Mouse (Mus musculus) telencephalon, adult 2 months (tissue): ENCODE measurements at regions not wholly inside any gene's neighbourhood (a gene's known extent, or its start where the extent isn't known, plus 50 kb on each side); places are given as distances from the start of the nearest gene placed in this dataset.

Source experiments
- DNase-seq: peaks from one replicate; pipeline ENCODE4 v3.0.0-alpha.2; 2011; ENCODE audit warnings: low read depth, low spot score

DNA sequence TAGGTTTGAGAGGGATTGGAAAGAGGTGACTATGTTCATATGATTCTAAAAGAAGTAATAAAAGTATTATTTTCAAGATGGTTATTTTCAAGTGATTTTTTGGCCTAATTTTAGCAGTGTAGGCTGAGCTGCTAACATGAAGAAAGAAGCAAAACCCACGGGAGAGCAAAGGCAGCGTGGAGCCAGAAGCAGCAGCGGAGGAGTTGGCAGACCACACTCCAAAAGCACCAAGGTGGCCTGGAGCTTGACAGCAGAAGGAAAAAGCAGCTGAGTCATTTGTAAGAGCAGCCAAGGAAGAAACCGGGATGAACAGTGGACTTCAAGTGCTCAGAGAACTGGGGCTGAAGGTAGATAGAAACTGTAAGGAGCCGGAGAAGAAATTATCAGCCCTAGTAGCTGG is 55.9 kb downstream of the Hdgfl1 start:
- peak; percentile 78 for DNase-seq

DNA sequence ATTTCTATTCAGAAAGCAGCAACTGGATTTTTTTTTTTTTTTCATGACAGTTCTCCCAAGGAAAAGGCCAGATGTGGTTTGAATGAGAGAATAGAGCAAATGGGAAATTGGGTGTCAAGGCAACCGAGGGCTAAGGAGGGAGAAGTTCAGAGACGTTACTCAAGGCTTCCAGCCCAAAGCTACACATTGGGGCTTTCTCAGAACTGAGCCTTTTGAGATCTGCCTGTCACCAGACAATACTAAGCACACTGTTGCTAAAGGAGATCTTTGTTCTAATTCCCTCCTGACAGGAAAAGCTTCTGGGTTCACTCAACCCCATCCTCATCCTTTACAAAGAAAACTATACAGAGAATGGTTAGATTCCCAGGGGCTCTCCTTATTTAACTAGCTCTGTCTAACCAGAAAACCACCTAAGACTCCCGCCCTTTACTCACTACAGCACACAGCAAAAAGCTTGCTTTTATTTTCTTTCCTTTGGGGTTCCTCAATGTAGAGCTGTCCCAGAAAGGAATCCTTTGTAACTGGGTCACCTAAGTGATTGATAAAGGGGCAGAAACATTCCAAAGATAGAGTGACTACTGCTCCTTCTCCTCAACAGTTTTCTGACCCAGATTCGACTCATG is 70.8 kb downstream of the Hdgfl1 start:
- no peak for DNase-seq

DNA sequence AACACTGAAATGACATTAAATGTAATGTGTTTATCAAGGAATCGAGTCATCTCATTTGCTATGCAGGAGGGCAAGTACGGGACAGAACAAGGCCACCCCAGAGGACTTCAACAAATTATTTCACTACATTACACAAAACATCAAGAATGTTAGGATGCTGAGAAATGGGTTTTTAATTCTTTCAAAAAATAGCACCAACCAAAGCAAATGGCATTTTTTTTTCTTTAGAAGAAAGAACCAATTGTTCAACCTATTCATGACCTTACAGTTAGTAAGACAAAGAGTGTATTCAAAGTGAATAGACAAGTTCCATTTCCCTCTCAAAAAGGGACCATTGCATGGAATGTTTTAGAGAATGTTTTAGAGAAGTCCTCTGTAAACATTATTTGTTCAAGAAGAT is 110.5 kb downstream of the Hdgfl1 start:
- DNase-seq, result no peak

DNA sequence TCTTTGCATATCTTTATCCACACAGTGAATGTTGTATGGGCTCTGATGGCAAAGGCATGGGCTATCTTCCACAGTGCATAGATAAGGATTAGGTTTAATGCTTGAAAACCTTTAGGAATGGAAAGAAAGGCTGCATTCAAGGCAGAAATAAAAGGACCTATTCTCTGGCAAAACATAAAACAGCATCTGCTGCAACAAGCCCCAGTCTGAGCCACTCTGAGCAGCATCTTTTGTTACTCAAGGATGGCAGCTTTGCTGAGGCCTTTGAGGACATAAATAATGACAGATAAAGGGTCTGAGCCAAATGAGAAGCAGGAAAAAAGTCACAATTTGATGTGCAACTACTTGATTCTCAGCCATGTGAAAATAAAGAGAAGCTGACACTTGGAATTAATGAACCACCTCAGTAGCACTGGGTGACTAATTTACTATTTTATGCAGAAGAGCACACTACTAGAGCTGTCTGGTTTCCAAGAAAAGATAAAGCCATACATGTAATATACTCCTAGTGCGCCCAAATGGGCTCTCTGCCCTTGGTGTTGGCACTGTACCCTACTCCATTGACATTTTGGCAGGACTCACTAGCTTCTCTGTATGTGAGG is 112.9 kb downstream of the Hdgfl1 start:
- peak; percentile 17 for DNase-seq
